Mouse (Mus musculus) heart, adult 2 months (tissue): Measurements from ENCODE around the gene Brpf3. TPM values are rescaled to one million over a fixed set of nuclear protein-coding genes. Genes with fewer than 3 reads are reported as not detected.

Experiments used
- DNase-seq, 2 experiments: peaks; one replicate each; pipeline ENCODE4 v3.0.0; 2021
- H3K27ac ChIP-seq: fragments of 200-600 bp; 2 replicates; pipeline ENCODE4 v1.8.1; 2022
- H3K27me3 ChIP-seq: fragments of 200-500 bp; 2 replicates; pipeline ENCODE4 v1.6.1; 2012; ENCODE audit warnings: mild to moderate bottlenecking, low read length, inconsistent platforms, mixed read lengths; ENCODE audit not compliant: control insufficient read depth, insufficient read depth
- H3K36me3 ChIP-seq: fragments of 200-500 bp; 2 replicates; pipeline ENCODE4 v1.6.1; 2012; ENCODE audit warnings: low read length, inconsistent platforms; ENCODE audit not compliant: control insufficient read depth, insufficient read depth
- H3K4me1 ChIP-seq: fragments of 200-500 bp; 2 replicates; pipeline ENCODE4 v1.6.1; 2011; ENCODE audit warnings: low read length; ENCODE audit not compliant: control insufficient read depth, insufficient read depth
- H3K4me3 ChIP-seq: fragments of 200-600 bp; 2 replicates; pipeline ENCODE4 v1.8.1; 2022
- H3K79me2 ChIP-seq: fragments of 200-500 bp; replicated peaks from 2 replicates; pipeline ENCODE4 v1.6.1; 2012; ENCODE audit warnings: mild to moderate bottlenecking, inconsistent platforms, low read length, moderate library complexity, mixed read lengths; ENCODE audit not compliant: control insufficient read depth, insufficient read depth
- H3K9ac ChIP-seq: fragments of 200-500 bp; 2 replicates; pipeline ENCODE4 v1.6.1; 2012; ENCODE audit warnings: low read depth, mild to moderate bottlenecking, control low read depth, inconsistent platforms, low read length, mixed read lengths
- CTCF ChIP-seq: fragments of 200-600 bp; IDR thresholded peaks from 2 replicates; pipeline ENCODE4 v1.8.1; 2022; ENCODE audit warnings: antibody characterized with exemption, mild to moderate bottlenecking, moderate library complexity
- EP300 ChIP-seq: fragments of 200-500 bp; IDR thresholded peaks from 2 replicates; pipeline ENCODE4 v1.6.1; 2011; ENCODE audit warnings: low read depth, low read length, control low read depth; ENCODE audit not compliant: insufficient read depth
- POLR2A ChIP-seq: fragments of 200-500 bp; IDR thresholded peaks from 2 replicates; pipeline ENCODE4 v1.6.1; 2011; ENCODE audit warnings: mild to moderate bottlenecking, low read depth, low read length, control low read depth; ENCODE audit not compliant: insufficient read depth
- WGBS: fragments of 180-500 bp; shearing (Covaris S2); methylation state at CpG from one replicate; pipeline ENCODE4 v1.1.7; 2018; 5-methylcytosine and 5-hydroxymethylcytosine counted together
- intact Hi-C: fragments of 180-260 bp; cut with DNase I; formaldehyde crosslinking; loops from one replicate; pipeline ENCODE4 v1.15.1; 2025
- polyA plus RNA-seq: library from polyadenylated mRNA; depleted of rRNA; stranded (reverse); fragments of >200 nt; gene quantifications from 2 replicates; pipeline ENCODE4 v1.2.3, GENCODE M21; 2012; rRNA removed
- total RNA-seq, 2 experiments: library from RNA; stranded (reverse); gene quantifications; 2 replicates each; pipeline ENCODE4 v1.2.3; 2021

Gene Brpf3
- total and polyA plus RNA-seq, 3 experiments: 12.0 to 15.8 (median 14.2) TPM

GRCm38 (mm10) chr17:28885231-28885630, 84.3 kb downstream of the Brpf3 start:
- intact Hi-C loops: no loop called here
- TF ChIP-seq CTCF: no peak
- no peak for TF ChIP-seq EP300
- TF ChIP-seq POLR2A: no peak
- WGBS: 81% methylated on average over 8 of the region's 8 CpGs

GRCm38 (mm10) chr17:28886266-28886665, 85.4 kb downstream of the Brpf3 start:
- H3K79me2 ChIP-seq: no peaks in the 10 kb centered on the region
- 89% methylated on average over 8 of the region's 8 CpGs for WGBS
- H3K9ac ChIP-seq: no peak overlapping the region
- H3K36me3 ChIP-seq: no peaks in the 10 kb centered on the region
- DNase-seq: no peak
- TF ChIP-seq CTCF: no peak
- TF ChIP-seq EP300: no peak
- TF ChIP-seq POLR2A: no peak
- no peak overlapping the region for H3K27ac ChIP-seq
- intact Hi-C loops: no loop called here
- H3K4me1 ChIP-seq: no peaks in the 10 kb centered on the region
- no peak overlapping the region for H3K4me3 ChIP-seq
- H3K27me3 ChIP-seq: no peaks in the 10 kb centered on the region

More at GRCm38 (mm10) chr17:28885231-28885630, 84.3 kb downstream of the Brpf3 start:
- Histone ChIP-seq H3K79me2 (no peaks in the 10 kb centered on the region), H3K4me3 (no peak overlapping the region), H3K27ac (no peak overlapping the region), H3K36me3 (no peaks in the 10 kb centered on the region), H3K27me3 (no peaks in the 10 kb centered on the region), H3K9ac (no peak overlapping the region), H3K4me1 (no peaks in the 10 kb centered on the region)
- no peak for DNase-seq

Other genes with a start within 250 kb of the Brpf3 start
- gene Clps, start 240.3 kb upstream of the Brpf3 start, total RNA-seq: not detected
- gene Clps, start 240.3 kb upstream of the Brpf3 start, polyA plus RNA-seq: 0.90 and 2.0 TPM in 2 replicates
- not detected for gene Lhfpl5, start 225.4 kb upstream of the Brpf3 start, total RNA-seq
- 0.18 and 0.20 TPM in 2 replicates for gene Lhfpl5, start 225.4 kb upstream of the Brpf3 start, polyA plus RNA-seq
- 10 to 100 TPM; 32.1 to 32.6 TPM for gene Srpk1, start 178.4 kb upstream of the Brpf3 start, total RNA-seq
- gene Srpk1, start 178.4 kb upstream of the Brpf3 start, polyA plus RNA-seq: 11.9 and 19.6 TPM in 2 replicates
- under 1 TPM; 0.26 to 0.70 TPM for gene Slc26a8, start 110.9 kb upstream of the Brpf3 start, total RNA-seq
- gene Slc26a8, start 110.9 kb upstream of the Brpf3 start, polyA plus RNA-seq: 0.73 and 1.3 TPM in 2 replicates
- gene Mapk14, start 109.8 kb upstream of the Brpf3 start, total RNA-seq: 10 to 100 TPM; 50.1 to 52.8 TPM
- 51.3 and 95.3 TPM in 2 replicates for gene Mapk14, start 109.8 kb upstream of the Brpf3 start, polyA plus RNA-seq
- under 1 TPM in 1 of 2 experiments, not detected in 1; 0.52 TPM for gene AC170998.1, start 75.0 kb upstream of the Brpf3 start, total RNA-seq
- 0.27 TPM in 1 of 2 replicates, not detected in the other for gene AC170998.1, start 75.0 kb upstream of the Brpf3 start, polyA plus RNA-seq
- under 1 TPM; 0.48 to 0.52 TPM for gene Mapk13, start 31.8 kb upstream of the Brpf3 start, total RNA-seq
- 0.38 and 0.78 TPM in 2 replicates for gene Mapk13, start 31.8 kb upstream of the Brpf3 start, polyA plus RNA-seq
- not detected for gene Pnpla1, start 57.3 kb downstream of the Brpf3 start, total RNA-seq
- 0.02 TPM in 1 of 2 replicates, not detected in the other for gene Pnpla1, start 57.3 kb downstream of the Brpf3 start, polyA plus RNA-seq
- not detected for gene 4930539E08Rik, start 114.2 kb downstream of the Brpf3 start, total RNA-seq
- 0.08 and 0.23 TPM in 2 replicates for gene 4930539E08Rik, start 114.2 kb downstream of the Brpf3 start, polyA plus RNA-seq
- under 1 TPM in 1 of 2 experiments, not detected in 1; 0.52 TPM for gene Pxt1, start 142.8 kb downstream of the Brpf3 start, total RNA-seq
- 0.14 and 0.29 TPM in 2 replicates for gene Pxt1, start 142.8 kb downstream of the Brpf3 start, polyA plus RNA-seq
- gene Kctd20, start 150.9 kb downstream of the Brpf3 start, total RNA-seq: 10 to 100 TPM; 55.7 to 55.8 TPM
- 23.8 and 44.7 TPM in 2 replicates for gene Kctd20, start 150.9 kb downstream of the Brpf3 start, polyA plus RNA-seq
- 10 to 100 TPM; 29.5 to 32.5 TPM for gene Stk38, start 206.9 kb downstream of the Brpf3 start, total RNA-seq
- gene Stk38, start 206.9 kb downstream of the Brpf3 start, polyA plus RNA-seq: 41.6 and 50.5 TPM in 2 replicates
- gene Srsf3, start 231.5 kb downstream of the Brpf3 start, total RNA-seq: 10 to 100 TPM; 64.5 to 84.9 TPM
- gene Srsf3, start 231.5 kb downstream of the Brpf3 start, polyA plus RNA-seq: 84.5 and 104 TPM in 2 replicates